Mouse (Mus musculus) cerebellum, postnatal 14 days (tissue): Measurements from ENCODE around the gene Prkcg.

Experiments
- DNase-seq, 2 experiments: peaks; one replicate each; pipeline ENCODE4 v3.0.0; 2021; ENCODE audit warnings: mixed read lengths in 2 of 2

Gene Prkcg

DNA sequence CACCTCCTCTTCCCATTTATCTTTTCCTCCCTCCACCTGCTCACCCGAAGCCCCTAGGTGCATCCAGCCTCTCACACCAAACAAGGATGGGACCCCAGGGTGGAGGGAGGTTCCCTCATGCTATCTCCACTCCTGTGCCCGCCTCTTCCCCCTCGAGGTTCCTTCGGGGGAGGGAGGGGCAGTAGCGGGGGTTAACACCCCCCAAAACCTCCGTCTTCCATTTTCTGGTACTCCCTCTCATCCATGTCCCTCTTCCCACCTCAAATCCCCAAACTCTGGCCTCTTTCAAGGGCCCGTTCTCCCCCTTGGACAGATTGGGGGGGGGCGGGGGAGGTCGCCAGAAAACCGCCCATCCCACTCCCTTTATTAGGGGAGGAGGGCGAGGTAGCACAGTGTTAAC is 78.6 kb downstream of the Prkcg start:
- no peak for DNase-seq

DNA sequence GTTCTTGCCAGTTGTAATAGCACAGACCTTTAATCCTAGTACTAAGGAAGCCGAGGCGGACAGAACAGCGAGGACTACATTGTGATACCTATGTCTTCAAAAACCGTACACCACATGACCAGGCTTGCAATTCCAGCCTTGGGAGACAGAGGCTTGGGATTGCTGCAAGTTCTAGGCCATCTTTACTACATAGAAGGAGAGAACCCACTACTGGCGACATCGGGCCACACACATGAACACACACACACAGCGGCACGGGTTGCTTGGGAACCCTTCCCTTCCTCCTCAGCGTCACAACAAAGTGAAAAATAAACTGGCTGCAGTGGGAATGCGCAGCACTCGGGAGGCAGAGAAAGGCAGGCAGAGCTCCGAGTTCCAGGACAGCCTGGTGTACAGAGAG is 79.3 kb downstream of the Prkcg start:
- DNase-seq: no peak

DNA sequence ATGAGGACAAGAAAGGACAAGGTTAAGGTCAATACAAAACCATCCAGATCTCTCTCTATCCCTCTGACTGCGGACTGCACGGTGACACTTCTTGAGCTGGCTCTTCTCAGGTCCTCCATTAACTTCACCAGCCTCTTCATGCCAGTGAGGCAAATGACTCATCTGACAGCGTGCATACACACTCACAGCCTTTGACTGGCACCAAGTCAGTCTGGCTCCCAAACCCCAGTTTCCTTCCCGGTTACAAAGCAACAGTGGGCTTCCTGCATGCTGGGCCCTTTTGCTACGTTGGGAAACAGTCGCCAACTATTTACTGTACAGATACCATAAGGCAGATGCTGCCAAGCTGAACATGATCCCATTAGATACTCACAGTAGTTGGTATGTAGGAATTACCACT is 80.2 kb downstream of the Prkcg start:
- DNase-seq: no peak

DNA sequence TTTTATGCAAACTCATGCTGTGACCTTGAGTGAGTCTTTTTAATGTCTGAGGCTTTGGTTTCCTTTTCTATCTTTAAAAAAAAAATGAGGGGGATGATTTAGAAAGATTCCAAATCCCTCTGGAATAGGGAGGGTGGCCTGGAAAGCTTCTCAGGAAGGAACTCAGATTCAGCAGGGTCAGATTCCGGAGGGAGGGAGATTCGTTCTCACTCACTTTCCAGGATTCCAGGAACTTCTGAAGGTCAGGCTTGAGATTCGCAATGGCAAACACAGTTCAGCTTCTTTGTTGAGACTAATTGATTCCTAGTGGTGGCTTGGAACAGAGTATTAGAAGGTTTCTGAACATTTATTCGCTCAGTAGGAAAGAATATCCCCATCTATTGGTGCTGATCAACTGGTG is 81.4 kb downstream of the Prkcg start:
- no peak for DNase-seq

DNA sequence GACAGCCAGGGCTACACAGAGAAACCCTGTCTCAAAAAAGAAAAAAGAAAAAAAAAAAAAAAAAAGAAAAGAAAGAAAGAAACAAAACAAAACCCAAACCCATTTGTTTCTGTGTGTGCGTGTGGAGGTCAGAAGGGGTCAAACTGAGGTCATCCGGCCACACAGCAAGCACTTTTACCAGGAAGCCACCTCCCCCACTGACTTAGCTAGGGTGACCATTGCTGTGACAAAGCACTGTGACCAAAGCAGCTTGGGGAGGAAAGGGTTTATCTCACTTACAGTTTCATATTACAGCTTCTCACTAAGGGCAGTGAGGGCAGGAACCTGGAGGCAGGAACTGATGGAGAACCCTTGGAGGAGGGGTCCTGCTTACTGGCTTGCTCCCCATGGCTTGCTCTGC is 83.4 kb downstream of the Prkcg start:
- no peak for DNase-seq

DNA sequence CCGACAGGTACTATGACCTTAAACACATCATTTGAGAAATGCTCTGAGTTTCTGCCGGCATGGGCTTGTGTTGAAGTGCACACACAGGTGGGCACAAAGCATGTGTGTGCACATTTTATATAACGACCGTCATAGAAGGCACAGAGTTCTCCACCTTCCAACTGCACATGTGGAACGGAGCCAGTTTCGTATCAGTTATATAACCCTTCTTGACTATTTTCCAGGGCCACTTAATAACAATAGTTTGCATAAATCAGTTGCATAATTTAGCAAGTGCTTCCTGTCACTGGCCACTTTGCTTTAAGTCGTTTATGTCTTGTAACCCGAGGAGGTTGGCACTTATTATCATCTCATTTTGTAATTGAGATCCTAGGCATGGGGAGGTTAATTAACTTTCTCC is 84.8 kb downstream of the Prkcg start:
- DNase-seq: no peak

DNA sequence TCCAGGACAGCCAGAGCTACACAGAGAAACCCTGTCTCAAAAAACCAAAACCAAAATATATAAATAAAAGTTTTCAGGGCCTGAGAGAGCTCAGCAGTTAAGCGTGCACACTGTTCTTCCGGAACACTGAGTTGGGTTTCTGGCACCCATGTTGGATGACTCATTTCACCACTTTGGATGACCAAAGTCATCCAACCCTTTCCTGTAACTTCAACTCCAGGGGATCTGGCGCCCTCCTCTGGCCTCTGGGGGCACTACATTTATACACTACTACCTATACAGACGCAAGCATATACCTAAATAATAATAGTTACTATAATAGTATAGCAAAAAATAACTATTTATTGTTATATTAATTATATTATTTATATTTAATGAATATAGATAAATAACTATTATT is 87.9 kb downstream of the Prkcg start:
- peak; percentile 63 to 81 for DNase-seq
